Mouse (Mus musculus): ENCODE measurements around the gene Dph7. TPM values are rescaled to one million over a fixed set of nuclear protein-coding genes. Genes with fewer than 3 reads are reported as not detected.

Gene Dph7
- polyA plus RNA-seq, 1 experiment from 2014 or later = 11.7 TPM

Small RNA genes lying within 50 kb of the gene (microRNA-seq; reads per million reads assigned to microRNA genes)
- gene Gm22875 = not detected

Other genes with a start within 250 kb of the Dph7 start
- gene Cacna1b, start 199.2 kb upstream of the Dph7 start, polyA plus RNA-seq (2015; fragmentation: Nextera tagmentation; extraction: Ambion mirVana) = 0.03 and 0.15 TPM in 2 replicates
- 19.0 and 22.1 TPM in 2 replicates for gene Ehmt1, start 42.8 kb upstream of the Dph7 start, polyA plus RNA-seq (2015; fragmentation: Nextera tagmentation; extraction: Ambion mirVana)
- gene Arrdc1, start 27.1 kb upstream of the Dph7 start, polyA plus RNA-seq (2015; fragmentation: Nextera tagmentation; extraction: Ambion mirVana) = 16.6 and 16.8 TPM in 2 replicates
- 14.3 and 15.3 TPM in 2 replicates for gene Zmynd19, start 12.6 kb upstream of the Dph7 start, polyA plus RNA-seq (2015; fragmentation: Nextera tagmentation; extraction: Ambion mirVana)
- gene Mrpl41, start 12.7 kb downstream of the Dph7 start, polyA plus RNA-seq (2015; fragmentation: Nextera tagmentation; extraction: Ambion mirVana) = 110 and 123 TPM in 2 replicates
- 12.0 and 12.8 TPM in 2 replicates for gene Pnpla7, start 13.6 kb downstream of the Dph7 start, polyA plus RNA-seq (2015; fragmentation: Nextera tagmentation; extraction: Ambion mirVana)
- gene Nsmf, start 92.0 kb downstream of the Dph7 start, polyA plus RNA-seq (2015; fragmentation: Nextera tagmentation; extraction: Ambion mirVana) = 8.0 and 10.2 TPM in 2 replicates
- 1.6 and 2.2 TPM in 2 replicates for gene Entpd8, start 117.9 kb downstream of the Dph7 start, polyA plus RNA-seq (2015; fragmentation: Nextera tagmentation; extraction: Ambion mirVana)
- gene Noxa1, start 132.7 kb downstream of the Dph7 start, polyA plus RNA-seq (2015; fragmentation: Nextera tagmentation; extraction: Ambion mirVana) = 1.1 and 1.6 TPM in 2 replicates
- 2.5 and 2.6 TPM in 2 replicates for gene Nrarp, start 218.4 kb downstream of the Dph7 start, polyA plus RNA-seq (2015; fragmentation: Nextera tagmentation; extraction: Ambion mirVana)
- 5.5 and 6.0 TPM in 2 replicates for gene Tor4a, start 234.5 kb downstream of the Dph7 start, polyA plus RNA-seq (2015; fragmentation: Nextera tagmentation; extraction: Ambion mirVana)
- 42.8 and 43.3 TPM in 2 replicates for gene Nelfb, start 249.1 kb downstream of the Dph7 start, polyA plus RNA-seq (2015; fragmentation: Nextera tagmentation; extraction: Ambion mirVana)